Mouse (Mus musculus): Measurements from ENCODE around the gene Bglap3. TPM values are rescaled to one million over a fixed set of nuclear protein-coding genes. Genes with fewer than 3 reads are reported as not detected.
"Not testable (repeated sequence)": the region's sequence is repeated elsewhere in the genome, so short reads cannot be mapped to it uniquely, and the experiment has no call there.

Bglap3 gene
- polyA plus RNA-seq (2012): not detected in 2 replicates

DNA sequence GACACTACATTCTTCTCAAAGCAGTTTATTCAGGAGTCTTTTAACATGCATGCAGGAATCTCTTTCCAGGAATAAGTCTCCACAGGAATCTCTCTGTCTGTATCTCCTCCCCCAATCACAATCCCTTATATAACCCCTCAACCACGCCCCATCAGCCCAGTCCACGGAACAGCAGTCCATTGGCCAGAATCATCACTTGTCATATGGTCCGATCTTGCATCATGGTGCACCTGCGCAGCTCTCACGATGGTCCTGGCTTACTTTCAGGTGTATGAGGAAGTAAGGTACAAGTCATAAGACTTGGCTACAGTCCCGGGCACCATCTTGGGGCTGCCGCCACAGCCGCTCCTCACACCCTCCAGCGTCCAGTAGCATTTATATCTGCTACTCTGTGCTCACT is at the start of gene Bglap3:
Gene Bglap3, minus strand, starts transcription at position 101 of the 400 bp plus-strand sequence.
- TF ChIP-seq GATA1 (IDR thresholded peaks at IDR 0.05; ENCODE audit: low read length): not testable (repeated sequence)

DNA sequence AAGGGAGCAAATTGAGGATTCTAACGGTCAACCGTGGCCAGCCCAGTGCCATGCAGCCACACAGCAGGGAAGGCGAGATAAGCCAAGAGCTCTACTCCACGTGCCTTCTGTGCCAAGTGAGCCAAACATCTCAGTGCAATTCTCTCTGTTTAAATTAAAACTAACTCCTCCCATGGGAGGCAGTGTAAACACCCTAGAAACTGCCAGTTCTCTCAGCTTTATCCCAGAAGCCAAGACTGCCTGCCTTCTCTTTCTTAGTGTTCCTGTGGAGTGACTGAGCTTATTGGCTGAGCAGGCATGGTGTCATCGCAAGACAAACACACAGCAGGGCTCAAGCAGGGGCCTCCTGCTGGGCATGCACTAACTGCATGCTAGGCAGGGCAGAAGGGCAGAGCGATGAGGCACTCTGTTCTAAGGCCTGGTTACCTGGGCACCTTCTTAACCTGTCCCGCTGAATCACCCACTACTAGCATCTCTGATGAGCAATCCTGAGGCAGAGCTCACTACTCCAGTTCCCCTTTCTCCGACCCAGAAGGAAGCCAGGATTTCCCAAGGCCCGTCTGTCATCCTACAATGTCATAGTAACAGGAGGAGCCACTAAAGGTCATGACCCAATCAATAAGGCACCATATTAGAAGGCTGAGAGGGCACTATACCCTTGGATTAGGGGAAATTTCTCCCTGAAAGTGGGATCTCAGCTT is 49.6 kb upstream of the Bglap3 start:
- no peak for TF ChIP-seq GATA1 (IDR thresholded peaks at IDR 0.05; ENCODE audit: low read length)

GRCm38 (mm10) chr3:88420771-88421170 is 48.2 kb upstream of the Bglap3 start:
- TF ChIP-seq GATA1 (IDR thresholded peaks at IDR 0.05; ENCODE audit: low read length): no peak

- no peak for TF ChIP-seq GATA1 (IDR thresholded peaks at IDR 0.05; ENCODE audit: low read length)
Measured at GRCm38 (mm10) chr3:88418016-88418415, 45.5 kb upstream of the Bglap3 start.

- TF ChIP-seq GATA1 (IDR thresholded peaks at IDR 0.05; ENCODE audit: low read length): no peak
Measured at GRCm38 (mm10) chr3:88415668-88416067, 43.1 kb upstream of the Bglap3 start.

- TF ChIP-seq GATA1 (IDR thresholded peaks at IDR 0.05; ENCODE audit: low read length): no peak
Measured at GRCm38 (mm10) chr3:88412636-88413035, 40.1 kb upstream of the Bglap3 start.

- no peak for TF ChIP-seq GATA1 (IDR thresholded peaks at IDR 0.05; ENCODE audit: low read length)
Measured at GRCm38 (mm10) chr3:88411681-88412080, 39.1 kb upstream of the Bglap3 start.

DNA sequence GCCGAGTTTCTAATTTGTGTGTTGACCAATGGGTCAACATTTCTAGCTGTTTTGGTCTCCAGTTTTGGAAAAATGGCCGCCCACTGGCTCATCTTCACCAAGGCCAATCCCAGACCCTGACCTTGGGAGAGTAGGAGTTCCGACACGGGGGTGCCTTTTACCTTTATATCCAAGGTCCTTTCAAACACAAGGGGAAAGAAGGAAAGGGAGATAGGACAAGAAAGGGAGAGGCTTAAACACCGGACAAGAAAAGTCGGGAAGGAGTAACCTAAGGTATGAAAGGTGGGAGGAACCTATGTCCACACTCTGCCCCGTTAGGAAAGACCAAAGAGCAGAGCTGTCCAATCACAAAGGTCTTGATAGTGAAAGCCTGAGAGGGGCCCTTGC is 38.1 kb upstream of the Bglap3 start:
- TF ChIP-seq GATA1 (IDR thresholded peaks at IDR 0.05; ENCODE audit: low read length): no peak

DNA sequence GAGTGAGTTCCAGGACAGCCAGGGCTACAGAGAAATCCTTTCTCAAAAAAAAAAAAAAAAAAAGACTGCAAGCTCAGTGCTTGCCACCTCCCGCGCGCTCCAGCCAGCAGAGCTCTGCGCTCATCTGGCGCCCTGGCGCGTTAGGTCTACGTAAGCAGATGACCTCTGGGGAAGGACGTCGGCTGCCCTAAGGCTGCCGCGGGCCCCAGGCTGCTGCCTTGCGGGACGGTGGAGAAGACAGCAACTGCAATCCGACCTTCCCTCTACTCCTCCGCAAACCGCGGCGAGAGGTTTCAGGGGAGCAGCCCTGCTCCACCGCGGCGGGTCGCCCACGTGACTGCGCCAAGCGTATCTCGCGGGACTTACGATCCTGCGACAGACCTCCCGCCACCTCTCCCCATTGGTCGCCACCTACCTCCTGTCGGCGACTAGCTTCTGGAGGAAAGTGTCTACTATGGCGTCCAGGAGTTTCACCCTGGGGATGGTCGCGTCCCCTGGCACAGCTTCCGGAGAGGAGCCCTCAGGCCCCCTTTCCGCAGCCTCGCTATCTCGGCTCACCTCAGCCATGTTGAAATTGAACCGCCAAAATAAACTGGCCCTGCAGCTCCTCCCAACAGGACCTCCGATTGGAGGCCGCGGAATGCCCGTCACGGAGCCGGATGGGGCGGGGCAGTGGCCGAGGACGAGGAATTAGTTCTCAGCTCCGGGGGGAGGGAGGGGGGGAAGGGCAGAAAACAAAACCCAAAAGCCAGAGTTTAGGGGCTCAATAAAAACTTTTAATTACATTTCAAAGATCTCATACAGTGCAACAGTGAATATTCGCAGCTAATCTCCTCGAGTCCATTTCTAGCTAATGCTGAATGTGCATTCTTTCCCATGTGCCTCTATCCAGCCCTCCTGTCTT is 37.5 kb upstream of the Bglap3 start, which contains the start of gene Pmf1:
Gene Pmf1, minus strand, starts transcription at position 591 of the 904 bp plus-strand sequence.
- TF ChIP-seq GATA1 (IDR thresholded peaks at IDR 0.05; ENCODE audit: low read length): no peak

DNA sequence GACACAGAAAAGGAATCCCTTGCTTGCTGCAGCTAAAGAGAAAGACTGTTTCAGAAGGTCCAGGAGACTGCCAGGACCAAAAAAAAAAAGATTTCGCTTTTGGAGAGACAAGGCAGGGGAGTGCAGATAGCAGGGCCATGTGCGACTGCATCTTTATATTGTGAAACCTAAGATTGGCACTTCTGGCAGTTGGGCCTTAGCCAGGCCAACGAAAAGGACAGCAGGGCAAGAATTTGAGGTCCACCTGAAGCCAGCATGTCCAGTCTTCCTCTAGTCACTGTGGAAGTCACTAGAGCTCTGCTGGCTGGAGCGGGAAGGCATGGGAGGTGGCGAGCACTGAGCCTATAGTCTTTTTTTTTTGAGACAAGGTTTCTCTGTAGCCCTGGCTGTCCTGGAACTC is 36.4 kb upstream of the Bglap3 start:
- no peak for TF ChIP-seq GATA1 (IDR thresholded peaks at IDR 0.05; ENCODE audit: low read length)

- no peak for TF ChIP-seq GATA1 (IDR thresholded peaks at IDR 0.05; ENCODE audit: low read length)
Measured at GRCm38 (mm10) chr3:88407529-88407928, 35.0 kb upstream of the Bglap3 start.

DNA sequence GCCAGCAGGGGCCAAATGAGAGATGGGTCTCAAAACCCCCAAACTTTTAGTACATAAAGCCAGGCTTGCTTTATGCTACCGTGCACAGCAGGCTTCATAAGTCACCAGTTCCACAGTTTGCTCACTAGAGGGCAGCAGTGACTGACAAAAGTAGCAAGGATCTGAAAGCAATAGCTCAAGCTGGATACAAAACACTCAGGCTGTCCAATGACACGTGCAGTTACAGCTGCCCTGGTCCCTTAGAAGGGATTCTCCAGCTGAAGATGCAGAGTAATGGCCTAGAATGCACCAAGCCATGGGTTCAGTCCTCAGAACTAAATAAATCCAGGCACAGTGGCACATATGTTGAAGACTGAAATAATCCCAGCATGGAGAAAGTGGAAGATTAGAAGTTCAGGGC is 34.5 kb upstream of the Bglap3 start:
- TF ChIP-seq GATA1 (IDR thresholded peaks at IDR 0.05; ENCODE audit: low read length): no peak

GRCm38 (mm10) chr3:88403522-88404230 is 31.1 kb upstream of the Bglap3 start:
- no peak for TF ChIP-seq GATA1 (IDR thresholded peaks at IDR 0.05; ENCODE audit: low read length)

GRCm38 (mm10) chr3:88398666-88399065 is 26.1 kb upstream of the Bglap3 start:
- no peak for TF ChIP-seq GATA1 (IDR thresholded peaks at IDR 0.05; ENCODE audit: low read length)

- TF ChIP-seq GATA1 (IDR thresholded peaks at IDR 0.05; ENCODE audit: low read length): no peak
Measured at GRCm38 (mm10) chr3:88395742-88396141, 23.2 kb upstream of the Bglap3 start.

DNA sequence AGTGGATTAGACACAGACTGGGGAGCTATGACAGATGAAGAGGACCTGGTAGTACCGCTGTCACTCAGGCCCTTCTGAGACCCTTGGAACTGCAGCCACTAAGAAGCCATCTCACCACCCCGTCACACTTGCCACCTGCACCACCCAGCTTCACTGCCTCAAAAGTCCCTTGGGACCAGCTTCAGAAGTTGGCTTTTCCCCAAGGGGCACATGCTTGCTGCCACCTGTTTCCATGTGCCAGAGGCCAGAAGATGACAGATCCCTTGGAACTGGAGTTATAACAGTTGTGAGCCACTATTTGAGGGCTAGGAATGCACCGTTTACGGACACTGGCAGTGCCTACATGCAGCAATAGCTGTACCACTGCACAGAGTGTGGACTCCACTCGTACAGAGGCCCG is 22.7 kb upstream of the Bglap3 start:
- no peak for TF ChIP-seq GATA1 (IDR thresholded peaks at IDR 0.05; ENCODE audit: low read length)

All from G1E-ER4 (cell line).